Mouse (Mus musculus): ENCODE measurements around the gene Slc6a13. TPM values are rescaled to one million over a fixed set of nuclear protein-coding genes. Genes with fewer than 3 reads are reported as not detected.

Slc6a13 gene
- total and polyA plus RNA-seq, 2 experiments from 2014 or later = 7.3 to 7.8 TPM

- no peak overlapping the region; the same call in 1 of the 2 replicates for H3K9ac ChIP-seq (replicated peaks; ENCODE audit: low read depth, low read length)
- no peak overlapping the region for H3K4me3 ChIP-seq (ENCODE audit: low read depth, low read length)
- no peak overlapping the region for H3K4me2 ChIP-seq (ENCODE audit: low read depth, low read length)
- no peak for TF ChIP-seq CTCF (IDR thresholded peaks at IDR 0.05; ENCODE audit: low read depth)
- TF ChIP-seq EP300 (IDR thresholded peaks at IDR 0.05; ENCODE audit: low read depth) = no peak
- no peak overlapping the region for H3K27ac ChIP-seq (ENCODE audit: low read depth)
- peaks cover 11% of the 10 kb centered on the region for H3K4me1 ChIP-seq (ENCODE audit: control insufficient read depth, insufficient read depth)
- DNase-seq (ENCODE audit: low spot score) (no peak), ATAC-seq (ENCODE audit: insufficient read depth, low read depth) (no peak)
- 54% methylated on average over 7 of the region's 7 CpGs for WGBS
- H3K27me3 ChIP-seq (ENCODE audit: control insufficient read depth, insufficient read depth, low read length) = no peaks in the 10 kb centered on the region
- H3K36me3 ChIP-seq (replicated peaks; ENCODE audit: control insufficient read depth, insufficient read depth, low read length) = no peaks in the 10 kb centered on the region
- H3K9me3 ChIP-seq (replicated peaks; ENCODE audit: control insufficient read depth, low read length) = no peaks in the 10 kb centered on the region
These were observed 710 bp upstream of the Slc6a13 start for GRCm38 (mm10) chr6:121299317-121299716.

- Histone ChIP-seq H3K27ac (ENCODE audit: low read depth) (0 out of 2 replicates have a peak overlapping the region, but pooled peaks have one; percentile 39), H3K4me2 (ENCODE audit: low read depth, low read length) (peak overlapping the region; percentile 51), H3K4me1 (ENCODE audit: control insufficient read depth, insufficient read depth) (peaks cover 11% of the 10 kb centered on the region), H3K4me3 (ENCODE audit: low read depth, low read length) (0 out of 2 replicates have a peak overlapping the region, but pooled peaks have one; percentile 20), H3K9me3 (replicated peaks; ENCODE audit: control insufficient read depth, low read length) (no peaks in the 10 kb centered on the region), H3K27me3 (ENCODE audit: control insufficient read depth, insufficient read depth, low read length) (no peaks in the 10 kb centered on the region), H3K36me3 (replicated peaks; ENCODE audit: control insufficient read depth, insufficient read depth, low read length) (no peaks in the 10 kb centered on the region), H3K9ac (replicated peaks; ENCODE audit: low read depth, low read length) (no peak overlapping the region; the same call in 1 of the 2 replicates)
- DNase-seq (ENCODE audit: low spot score) (no peak), ATAC-seq (ENCODE audit: insufficient read depth, low read depth) (no peak)
- WGBS = 47% methylated on average over 9 of the region's 9 CpGs
- no peak for TF ChIP-seq CTCF (IDR thresholded peaks at IDR 0.05; ENCODE audit: low read depth)
- no peak for TF ChIP-seq EP300 (IDR thresholded peaks at IDR 0.05; ENCODE audit: low read depth)
These were observed 477 bp downstream of the Slc6a13 start for GRCm38 (mm10) chr6:121300504-121300903.

GRCm38 (mm10) chr6:121303466-121304220, 3.6 kb downstream of the Slc6a13 start:
- WGBS = 66% methylated on average over 10 of the region's 10 CpGs
- H3K4me1 ChIP-seq (ENCODE audit: control insufficient read depth, insufficient read depth) = peaks cover 11% of the 10 kb centered on the region
- ATAC-seq (ENCODE audit: insufficient read depth, low read depth) = no peak

DNA sequence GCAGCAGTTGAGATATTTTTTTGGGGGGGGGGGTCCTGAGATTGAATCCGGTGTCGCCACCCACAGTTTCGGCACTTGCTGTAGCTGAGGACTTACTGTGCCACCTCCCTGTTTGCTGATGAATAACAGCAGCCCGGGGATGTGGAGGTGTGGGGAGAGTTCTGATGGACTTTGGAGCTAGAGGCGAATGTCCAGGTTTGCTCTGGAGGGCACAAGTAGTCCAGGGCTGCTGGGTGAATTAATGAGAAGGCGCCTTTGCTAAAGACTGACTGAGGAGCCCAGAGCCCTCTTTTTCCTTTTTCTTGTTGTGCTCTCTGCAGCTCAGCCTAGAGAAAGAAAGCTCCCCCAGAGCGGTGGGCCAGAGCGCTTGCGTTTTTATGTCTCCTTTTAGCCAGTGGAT, 4.6 kb downstream of the Slc6a13 start:
- Histone ChIP-seq H3K9me3 (replicated peaks; ENCODE audit: control insufficient read depth, low read length) (no peaks in the 10 kb centered on the region), H3K4me1 (ENCODE audit: control insufficient read depth, insufficient read depth) (0 out of 2 replicates have a peak, but pooled peaks cover 7% of the 10 kb centered on the region), H3K9ac (replicated peaks; ENCODE audit: low read depth, low read length) (no peak overlapping the region), H3K4me2 (ENCODE audit: low read depth, low read length) (no peak overlapping the region), H3K27me3 (ENCODE audit: control insufficient read depth, insufficient read depth, low read length) (no peaks in the 10 kb centered on the region), H3K27ac (ENCODE audit: low read depth) (no peak overlapping the region), H3K36me3 (replicated peaks; ENCODE audit: control insufficient read depth, insufficient read depth, low read length) (no peaks in the 10 kb centered on the region), H3K4me3 (ENCODE audit: low read depth, low read length) (no peak overlapping the region)
- ATAC-seq (ENCODE audit: insufficient read depth, low read depth) (no peak), DNase-seq (ENCODE audit: low spot score) (no peak)
- 78% methylated on average over 9 of the region's 9 CpGs for WGBS
- TF ChIP-seq CTCF (IDR thresholded peaks at IDR 0.05; ENCODE audit: low read depth) = no peak
- TF ChIP-seq EP300 (IDR thresholded peaks at IDR 0.05; ENCODE audit: low read depth) = no peak

More at GRCm38 (mm10) chr6:121303466-121304220, 3.6 kb downstream of the Slc6a13 start:
- DNase-seq (ENCODE audit: low spot score) = peak; percentile 15
- no peak overlapping the region for H3K9ac ChIP-seq (replicated peaks; ENCODE audit: low read depth, low read length)
- TF ChIP-seq CTCF (IDR thresholded peaks at IDR 0.05; ENCODE audit: low read depth) = no peak
- no peak for TF ChIP-seq EP300 (IDR thresholded peaks at IDR 0.05; ENCODE audit: low read depth)
- H3K36me3 ChIP-seq (replicated peaks; ENCODE audit: control insufficient read depth, insufficient read depth, low read length) = no peaks in the 10 kb centered on the region
- H3K9me3 ChIP-seq (replicated peaks; ENCODE audit: control insufficient read depth, low read length) = no peaks in the 10 kb centered on the region
- no peak overlapping the region for H3K27ac ChIP-seq (ENCODE audit: low read depth)
- no peaks in the 10 kb centered on the region for H3K27me3 ChIP-seq (ENCODE audit: control insufficient read depth, insufficient read depth, low read length)
- H3K4me3 ChIP-seq (ENCODE audit: low read depth, low read length) = no peak overlapping the region
- no peak overlapping the region for H3K4me2 ChIP-seq (ENCODE audit: low read depth, low read length)

DNA sequence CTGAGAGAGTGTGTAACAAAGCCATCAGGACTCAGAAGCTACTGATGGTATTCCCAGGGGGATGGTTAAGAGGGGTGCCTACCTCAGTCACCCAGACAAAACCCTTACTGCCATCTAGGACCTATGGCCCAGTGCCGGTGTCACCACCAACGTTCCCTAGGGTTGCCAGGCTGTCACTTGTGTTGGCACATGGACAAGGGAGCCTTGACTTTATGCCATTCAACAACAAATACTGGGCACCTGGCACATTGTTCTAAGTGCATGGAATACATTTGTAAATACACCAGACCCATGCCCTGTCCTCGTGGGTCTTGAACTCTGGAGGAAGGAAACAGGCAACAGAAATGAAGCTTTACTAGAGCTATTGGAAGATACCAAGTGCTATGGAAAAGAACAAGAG, 5.5 kb downstream of the Slc6a13 start:
- Histone ChIP-seq H3K4me3 (ENCODE audit: low read depth, low read length) (no peak overlapping the region), H3K4me1 (ENCODE audit: control insufficient read depth, insufficient read depth) (0 out of 2 replicates have a peak, but pooled peaks cover under 1% of the 10 kb centered on the region), H3K9ac (replicated peaks; ENCODE audit: low read depth, low read length) (no peak overlapping the region), H3K27me3 (ENCODE audit: control insufficient read depth, insufficient read depth, low read length) (no peaks in the 10 kb centered on the region), H3K9me3 (replicated peaks; ENCODE audit: control insufficient read depth, low read length) (no peaks in the 10 kb centered on the region), H3K36me3 (replicated peaks; ENCODE audit: control insufficient read depth, insufficient read depth, low read length) (no peaks in the 10 kb centered on the region), H3K27ac (ENCODE audit: low read depth) (no peak overlapping the region), H3K4me2 (ENCODE audit: low read depth, low read length) (no peak overlapping the region)
- ATAC-seq (ENCODE audit: insufficient read depth, low read depth) (no peak), DNase-seq (ENCODE audit: low spot score) (no peak)
- 88% methylated on average over 3 of the region's 3 CpGs for WGBS
- TF ChIP-seq CTCF (IDR thresholded peaks at IDR 0.05; ENCODE audit: low read depth) (no peak), EP300 (IDR thresholded peaks at IDR 0.05; ENCODE audit: low read depth) (no peak)

Data from heart, postnatal 0 days (tissue).